Mouse (Mus musculus): ENCODE results near the gene Tmem135. TPM values are rescaled to one million over a fixed set of nuclear protein-coding genes. Genes with fewer than 3 reads are reported as not detected.

Tmem135 gene
- total and polyA plus RNA-seq, 3 experiments: 7.4 to 33.9 TPM; not detected in 1

GRCm38 (mm10) chr7:89431185-89431584 lies 27.2 kb upstream of the Tmem135 start:
- H3K79me2 ChIP-seq (ENCODE audit: control insufficient read depth, insufficient read depth, low read length, poor library complexity): no peaks in the 10 kb centered on the region
- H3K9ac ChIP-seq (ENCODE audit: control insufficient read depth, low read depth, low read length, poor library complexity, severe bottlenecking): no peak overlapping the region
- no peak overlapping the region for H3K27ac ChIP-seq (ENCODE audit: control insufficient read depth, low read depth, low read length)
- H3K36me3 ChIP-seq (ENCODE audit: control insufficient read depth in 1 of 2, insufficient read depth in 2 of 2, low read length in 2 of 2): no peaks in the 10 kb centered on the region
- TF ChIP-seq RCOR1 (IDR thresholded peaks at IDR 0.05; ENCODE audit: low read depth, low read length) (no peak), MAFK (IDR thresholded peaks at IDR 0.05; ENCODE audit: borderline replicate concordance, low read depth, low read length) (no peak), E2F4 (IDR thresholded peaks at IDR 0.05; ENCODE audit: borderline replicate concordance, low read depth, low read length) (no peak), MXI1 (IDR thresholded peaks at IDR 0.05; ENCODE audit: low read depth, low read length) (no peak), USF1 (IDR thresholded peaks at IDR 0.05; ENCODE audit: low read depth, low read length) (no peak)
- no peak for DNase-seq (ENCODE audit: low read depth, low spot score)
- no peaks in the 10 kb centered on the region for H3K9me3 ChIP-seq (replicated peaks; ENCODE audit: insufficient read depth, low read length)
- no peak overlapping the region for H3K4me3 ChIP-seq (ENCODE audit: control insufficient read depth in 1 of 2, insufficient read depth in 1 of 2, low read depth in 2 of 2, low read length in 2 of 2)
- no peaks in the 10 kb centered on the region for H3K4me1 ChIP-seq (ENCODE audit: control insufficient read depth in 1 of 2, insufficient read depth in 2 of 2, low read length in 2 of 2)
- H3K27me3 ChIP-seq (ENCODE audit: control insufficient read depth in 1 of 2, insufficient read depth in 2 of 2, low read length in 2 of 2): peaks cover 0 to 3% of the 10 kb centered on the region in 2 experiments; a peak in 2 of 4 replicates

GRCm38 (mm10) chr7:89429326-89429725 lies 25.3 kb upstream of the Tmem135 start:
- no peaks in the 10 kb centered on the region for H3K4me1 ChIP-seq (ENCODE audit: control insufficient read depth in 1 of 2, insufficient read depth in 2 of 2, low read length in 2 of 2)
- H3K36me3 ChIP-seq (ENCODE audit: control insufficient read depth in 1 of 2, insufficient read depth in 2 of 2, low read length in 2 of 2): no peaks in the 10 kb centered on the region
- H3K4me3 ChIP-seq (ENCODE audit: control insufficient read depth in 1 of 2, insufficient read depth in 1 of 2, low read depth in 2 of 2, low read length in 2 of 2): no peak overlapping the region
- no peaks in the 10 kb centered on the region for H3K79me2 ChIP-seq (ENCODE audit: control insufficient read depth, insufficient read depth, low read length, poor library complexity)
- no peaks in the 10 kb centered on the region for H3K9me3 ChIP-seq (replicated peaks; ENCODE audit: insufficient read depth, low read length)
- H3K27ac ChIP-seq (ENCODE audit: control insufficient read depth, low read depth, low read length): no peak overlapping the region
- no peak overlapping the region for H3K9ac ChIP-seq (ENCODE audit: control insufficient read depth, low read depth, low read length, poor library complexity, severe bottlenecking)
- H3K27me3 ChIP-seq (ENCODE audit: control insufficient read depth in 1 of 2, insufficient read depth in 2 of 2, low read length in 2 of 2): peaks cover 0 to 4% of the 10 kb centered on the region in 2 experiments; a peak in 2 of 4 replicates
- TF ChIP-seq USF1 (IDR thresholded peaks at IDR 0.05; ENCODE audit: low read depth, low read length) (peak; percentile 63), POLR2AphosphoS2 (IDR thresholded peaks at IDR 0.05; ENCODE audit: low read length) (no peak)
- no peak for DNase-seq (ENCODE audit: low read depth, low spot score)

GRCm38 (mm10) chr7:89428804-89429203 lies 24.8 kb upstream of the Tmem135 start:
- TF ChIP-seq TAL1 (IDR thresholded peaks at IDR 0.05; ENCODE audit: low read length) (no peak), ZMIZ1 (IDR thresholded peaks at IDR 0.05; ENCODE audit: low read depth, low read length) (no peak), UBTF (IDR thresholded peaks at IDR 0.05; ENCODE audit: borderline replicate concordance, insufficient read depth, low read depth, low read length) (no peak)
- Histone ChIP-seq H3K4me1 (ENCODE audit: control insufficient read depth in 1 of 2, insufficient read depth in 2 of 2, low read length in 2 of 2) (no peaks in the 10 kb centered on the region), H3K79me2 (ENCODE audit: control insufficient read depth, insufficient read depth, low read length, poor library complexity) (no peaks in the 10 kb centered on the region), H3K9me3 (replicated peaks; ENCODE audit: insufficient read depth, low read length) (no peaks in the 10 kb centered on the region), H3K36me3 (ENCODE audit: control insufficient read depth in 1 of 2, insufficient read depth in 2 of 2, low read length in 2 of 2) (no peaks in the 10 kb centered on the region), H3K9ac (ENCODE audit: control insufficient read depth, low read depth, low read length, poor library complexity, severe bottlenecking) (no peak overlapping the region), H3K27ac (ENCODE audit: control insufficient read depth, low read depth, low read length) (no peak overlapping the region), H3K27me3 (ENCODE audit: control insufficient read depth in 1 of 2, insufficient read depth in 2 of 2, low read length in 2 of 2) (peaks cover 0 to 4% of the 10 kb centered on the region in 2 experiments; a peak in 2 of 4 replicates), H3K4me3 (ENCODE audit: control insufficient read depth in 1 of 2, insufficient read depth in 1 of 2, low read depth in 2 of 2, low read length in 2 of 2) (no peak overlapping the region)
- no peak for DNase-seq (ENCODE audit: low read depth, low spot score)
